Mouse (Mus musculus): Measurements from ENCODE around the gene Mpdu1.

- TF ChIP-seq USF2 (conservative IDR thresholded peaks at IDR 0.05; ENCODE audit: low read depth, low read length), result no peak
- no peak for TF ChIP-seq USF1 (IDR thresholded peaks at IDR 0.05; ENCODE audit: low read depth, low read length)
These were observed 24.6 kb upstream of the Mpdu1 start for GRCm38 (mm10) chr11:69687061-69687460.

All from CH12.LX (cell line).